Mouse (Mus musculus) forebrain, embryonic 11.5 days (tissue): ENCODE measurements around the gene Psmb10. TPM values are rescaled to one million over a fixed set of nuclear protein-coding genes. Genes with fewer than 3 reads are reported as not detected.
"Not testable (repeated sequence)": the region's sequence is repeated elsewhere in the genome, so short reads cannot be mapped to it uniquely, and the experiment has no call there.

Experiments used
- ATAC-seq: fragments of 200-750 bp; cut with Nextera tagmentation; replicated peaks from 2 replicates; pipeline ENCODE4 v1.8.0; 2017; ENCODE audit warnings: moderate TSS enrichment; ENCODE audit not compliant: low FRiP score
- DNase-seq: peaks from one replicate; pipeline ENCODE4 v3.0.0-alpha.2; 2017; ENCODE audit warnings: low spot score
- H3K27ac ChIP-seq: fragments of 300-500 bp; sonication (generic); 2 replicates; pipeline ENCODE4 v1.5.1; 2014; ENCODE audit warnings: low read depth, low read length
- H3K27me3 ChIP-seq: fragments of 300-500 bp; sonication (generic); 2 replicates; pipeline ENCODE4 v1.6.1; 2014; ENCODE audit warnings: mild to moderate bottlenecking, low read length, mixed read lengths; ENCODE audit not compliant: control insufficient read depth, insufficient read depth
- H3K36me3 ChIP-seq: fragments of 300-500 bp; sonication (generic); 2 replicates; pipeline ENCODE4 v1.6.1; 2014; ENCODE audit warnings: mild to moderate bottlenecking, low read length, moderate library complexity, mixed read lengths; ENCODE audit not compliant: control insufficient read depth, insufficient read depth
- H3K4me1 ChIP-seq: fragments of 300-500 bp; sonication (generic); replicated peaks from 2 replicates; pipeline ENCODE4 v1.6.1; 2014; ENCODE audit warnings: low read length, mixed read lengths; ENCODE audit not compliant: control insufficient read depth, insufficient read depth
- H3K4me2 ChIP-seq: fragments of 300-500 bp; sonication (generic); 2 replicates; pipeline ENCODE4 v1.6.1; 2014; ENCODE audit warnings: low read depth, mild to moderate bottlenecking, low read length, moderate library complexity, mixed read lengths; ENCODE audit not compliant: severe bottlenecking
- H3K4me3 ChIP-seq: fragments of 300-500 bp; sonication (generic); 2 replicates; pipeline ENCODE4 v1.5.1; 2014; ENCODE audit warnings: low read depth, low read length
- H3K9ac ChIP-seq: fragments of 300-500 bp; sonication (generic); 2 replicates; pipeline ENCODE4 v1.6.1; 2014; ENCODE audit warnings: low read length
- H3K9me3 ChIP-seq: fragments of 300-500 bp; sonication (generic); 2 replicates; pipeline ENCODE4 v1.6.1; 2016; ENCODE audit warnings: low read length, mixed read lengths; ENCODE audit not compliant: control insufficient read depth
- WGBS: fragments of 180-500 bp; shearing (Covaris S2); extraction: QIAGEN DNeasy Blood & Tissue Kit; methylation state at CpG from one replicate; pipeline ENCODE4 v1.1.7; 2014; 5-methylcytosine and 5-hydroxymethylcytosine counted together
- polyA plus RNA-seq: library from polyadenylated mRNA; unstranded; fragments of >200 nt; fragmentation: Nextera tagmentation; extraction: Ambion mirVana; gene quantifications from 2 replicates; pipeline ENCODE4 v1.2.1, GENCODE M21; 2014

Gene Psmb10
- 20.9 and 21.5 TPM in 2 replicates for polyA plus RNA-seq

DNA sequence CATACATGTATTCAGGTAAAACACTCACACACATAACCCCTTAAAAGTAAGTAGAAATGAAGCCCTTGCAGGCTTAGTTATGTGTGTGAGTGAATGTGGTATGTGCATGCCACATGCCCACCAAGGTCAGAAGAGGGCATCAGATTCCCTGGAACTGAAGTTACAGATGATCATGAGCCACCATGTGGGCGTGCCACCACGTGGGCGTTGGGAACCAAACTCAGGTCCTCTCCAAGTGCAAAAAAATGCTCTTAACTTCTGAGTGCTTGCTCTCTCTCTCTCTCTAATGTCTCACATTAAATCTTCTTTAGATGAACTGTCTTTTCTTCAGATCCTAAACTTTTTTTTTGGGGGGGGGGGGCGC lies at the start of gene Psmb10:
Gene Psmb10, minus strand, starts transcription at position 139 of the 364 bp plus-strand sequence.
- ATAC-seq: no peak
- H3K9ac ChIP-seq: peak within 1 kb of the TSS; percentile 84

DNA sequence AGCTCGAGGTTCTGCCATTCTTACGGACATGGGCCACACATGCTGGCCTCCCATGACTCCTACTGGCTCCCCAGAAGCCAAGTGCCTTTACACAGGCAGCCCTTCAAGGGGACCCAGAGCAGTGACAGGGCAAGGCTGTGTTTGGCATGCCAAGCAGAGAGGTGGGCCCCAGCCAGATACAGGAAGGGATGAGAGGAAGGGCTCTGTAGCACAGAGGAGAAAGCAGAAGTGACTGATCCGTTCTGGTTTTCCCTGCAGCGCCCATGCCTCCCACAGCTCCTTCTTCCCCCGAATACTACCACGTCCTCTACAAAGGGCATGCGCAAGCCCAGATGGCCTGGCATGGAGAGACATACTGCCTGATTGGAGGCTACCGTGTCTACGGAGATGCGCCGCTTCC lies 45.2 kb upstream of the Psmb10 start:
- DNase-seq, H3K4me1 ChIP-seq, H3K27me3 ChIP-seq, H3K4me3 ChIP-seq, H3K27ac ChIP-seq, ATAC-seq, H3K36me3 ChIP-seq, H3K4me2 ChIP-seq, H3K9me3 ChIP-seq, H3K9ac ChIP-seq: not testable (repeated sequence)
- 85% methylated on average over 11 of the region's 11 CpGs for WGBS

More for the DNA sequence above, at the start of gene Psmb10:
- Histone ChIP-seq H3K4me1 (peaks cover 6% of the 10 kb centered on the region; the same call in 1 of the 2 replicates), H3K4me2 (peak within 1 kb of the TSS; percentile 97), H3K27me3 (no peaks in the 10 kb centered on the region), H3K9me3 (no peaks in the 10 kb centered on the region), H3K36me3 (no peaks in the 10 kb centered on the region), H3K27ac (peak within 1 kb of the TSS; percentile 32; the same call in 1 of the 2 replicates), H3K4me3 (peak within 1 kb of the TSS; percentile 49)
- 42% methylated on average over 4 of the region's 4 CpGs for WGBS
- no peak for DNase-seq

DNA sequence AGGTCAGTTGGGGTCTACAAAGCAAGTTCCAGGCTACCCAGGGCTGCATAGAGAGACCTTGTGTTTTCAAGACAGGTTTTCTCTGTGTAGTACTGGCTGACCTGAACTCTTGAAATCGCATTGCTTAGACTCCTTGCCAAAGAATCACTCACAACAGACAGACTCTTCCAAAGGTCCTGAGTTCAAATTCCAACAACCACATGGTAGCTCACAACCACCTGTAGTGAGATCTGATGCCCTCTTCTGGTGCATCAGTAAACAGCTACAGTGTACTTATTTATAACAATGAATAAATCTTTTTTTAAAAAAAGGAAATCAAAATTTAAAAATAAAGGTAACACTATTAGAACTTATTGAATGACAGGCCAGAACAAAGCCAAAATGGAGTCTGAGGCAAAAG lies 42.9 kb upstream of the Psmb10 start:
- WGBS: 97% methylated on average over 1 of the region's 1 CpGs
- DNase-seq (no peak), ATAC-seq (no peak)
- Histone ChIP-seq H3K4me1 (no peaks in the 10 kb centered on the region), H3K4me3 (no peak overlapping the region), H3K4me2 (no peak overlapping the region), H3K36me3 (no peaks in the 10 kb centered on the region), H3K27me3 (no peaks in the 10 kb centered on the region), H3K9me3 (no peaks in the 10 kb centered on the region), H3K27ac (no peak overlapping the region), H3K9ac (no peak overlapping the region)

DNA sequence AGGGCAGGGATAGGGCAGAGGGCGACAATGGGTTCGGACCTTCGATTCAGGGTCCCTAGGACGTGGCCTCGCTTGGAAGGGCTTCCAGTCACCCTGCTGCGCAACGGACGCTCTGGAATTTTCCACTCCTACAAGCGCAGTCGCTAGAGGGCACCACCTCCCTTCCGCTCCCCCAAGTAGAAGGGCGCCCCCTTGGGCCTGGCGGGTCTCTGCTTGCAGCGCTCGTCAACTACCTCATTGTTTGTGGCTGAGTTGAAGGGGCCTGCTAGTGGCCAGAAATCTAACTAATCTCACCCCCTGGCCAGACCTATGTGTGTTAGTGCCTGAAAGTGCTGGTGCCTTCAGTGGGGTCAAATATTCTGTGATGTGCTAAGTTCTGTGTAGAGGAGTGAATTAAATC lies 41.1 kb upstream of the Psmb10 start, which contains the start of gene Dpep3:
Gene Dpep3, minus strand, starts transcription at position 105 of the 400 bp plus-strand sequence.
- no peak within 1 kb of the TSS for H3K4me2 ChIP-seq
- no peak within 1 kb of the TSS for H3K4me3 ChIP-seq
- no peak for DNase-seq
- 91% methylated on average over 15 of the region's 15 CpGs for WGBS
- no peaks in the 10 kb centered on the region for H3K4me1 ChIP-seq
- no peaks in the 10 kb centered on the region for H3K36me3 ChIP-seq
- no peak for ATAC-seq
- no peak within 1 kb of the TSS for H3K9ac ChIP-seq
- H3K27ac ChIP-seq: no peak within 1 kb of the TSS
- no peaks in the 10 kb centered on the region for H3K9me3 ChIP-seq
- no peaks in the 10 kb centered on the region for H3K27me3 ChIP-seq

DNA sequence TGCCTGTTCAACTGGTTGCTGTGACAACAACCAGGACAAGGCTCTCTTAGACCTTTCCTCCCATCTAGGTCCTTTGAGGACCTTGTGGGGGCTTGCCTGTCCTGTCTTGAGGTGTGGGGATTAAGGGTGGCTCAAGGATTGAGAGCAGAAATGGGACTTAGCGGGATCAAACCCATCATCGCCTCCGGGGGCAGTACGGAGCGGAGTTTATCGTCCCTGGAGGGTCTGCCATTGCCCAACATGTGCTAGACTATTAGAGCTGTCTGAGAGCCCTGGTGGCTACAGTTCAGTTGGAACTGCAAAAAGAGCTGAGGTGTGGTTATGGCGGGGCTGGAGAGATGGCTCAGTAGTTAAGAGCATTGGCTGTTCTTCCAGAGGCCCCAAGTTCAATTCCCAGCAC lies 37.1 kb upstream of the Psmb10 start:
- Histone ChIP-seq H3K4me3 (no peak overlapping the region), H3K27ac (no peak overlapping the region), H3K9me3 (no peaks in the 10 kb centered on the region), H3K9ac (no peak overlapping the region), H3K36me3 (no peaks in the 10 kb centered on the region), H3K4me2 (no peak overlapping the region), H3K27me3 (no peaks in the 10 kb centered on the region), H3K4me1 (no peaks in the 10 kb centered on the region)
- WGBS: 61% methylated on average over 7 of the region's 7 CpGs
- no peak for ATAC-seq
- no peak for DNase-seq

DNA sequence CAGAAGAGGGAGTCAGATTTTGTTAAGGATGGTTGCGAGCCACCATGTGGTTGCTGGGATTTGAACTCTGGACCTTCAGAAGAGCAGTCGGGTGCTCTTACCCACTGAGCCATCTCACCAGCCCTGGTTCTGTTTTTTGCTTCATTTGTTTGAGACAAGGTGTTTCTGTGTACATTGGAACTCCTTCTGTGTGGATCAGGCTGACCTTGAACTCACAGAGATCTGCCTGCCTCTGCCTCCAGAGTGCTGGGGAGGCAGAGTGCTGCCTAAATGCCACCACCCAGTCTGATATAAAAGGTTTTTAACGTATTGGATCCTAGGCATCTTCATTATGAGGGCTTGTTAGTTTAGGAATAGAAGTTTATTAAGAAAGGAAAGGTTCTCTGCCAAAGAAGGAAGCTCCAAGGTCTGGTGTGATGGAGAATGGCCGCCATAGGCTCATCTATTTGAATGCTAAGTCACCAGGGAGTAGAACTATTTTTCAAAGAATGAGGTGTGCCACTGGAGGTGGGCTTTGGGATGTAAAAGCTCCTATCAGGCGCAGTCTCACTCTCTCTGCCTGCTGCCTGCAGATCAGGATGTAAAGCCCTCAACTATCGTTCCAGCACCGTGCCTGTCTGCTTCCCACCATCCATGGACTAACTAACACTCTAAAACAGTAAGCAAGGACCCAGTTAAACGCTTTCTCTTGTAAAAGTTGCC lies 32.9 kb upstream of the Psmb10 start:
- no peak for ATAC-seq
- Histone ChIP-seq H3K27ac (no peak overlapping the region), H3K4me2 (no peak overlapping the region), H3K9ac (no peak overlapping the region), H3K27me3 (peaks cover 7% of the 10 kb centered on the region), H3K4me1 (0 out of 2 replicates have a peak, but pooled peaks cover 2% of the 10 kb centered on the region), H3K36me3 (no peaks in the 10 kb centered on the region), H3K4me3 (no peak overlapping the region), H3K9me3 (no peaks in the 10 kb centered on the region)
- WGBS: 79% methylated on average over 8 of the region's 8 CpGs
- DNase-seq: no peak

DNA sequence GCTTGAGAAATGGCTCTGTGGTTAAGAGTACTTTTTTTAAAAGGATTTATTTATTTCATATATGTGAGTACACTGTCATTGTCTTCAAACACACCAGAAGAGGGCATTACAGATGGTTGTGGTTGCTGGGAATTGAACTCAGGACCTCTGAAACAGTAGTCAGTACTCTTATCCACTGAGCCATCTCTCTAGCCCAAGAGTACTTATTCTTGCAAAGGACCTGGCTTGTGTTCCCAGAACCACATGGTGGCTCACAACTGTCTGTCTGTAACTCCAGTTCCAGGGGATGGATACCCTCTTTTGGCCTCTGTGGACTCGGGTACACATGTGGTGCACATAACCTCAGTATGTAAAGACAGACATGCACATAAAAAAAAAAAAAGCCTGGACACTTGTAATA lies 31.1 kb upstream of the Psmb10 start:
- no peak for DNase-seq
- WGBS: 86% methylated on average over 1 of the region's 1 CpGs
- Histone ChIP-seq H3K9me3 (no peaks in the 10 kb centered on the region), H3K4me3 (no peak overlapping the region), H3K36me3 (no peaks in the 10 kb centered on the region), H3K27me3 (peaks cover 19% of the 10 kb centered on the region), H3K27ac (no peak overlapping the region), H3K4me2 (no peak overlapping the region), H3K9ac (no peak overlapping the region), H3K4me1 (0 out of 2 replicates have a peak, but pooled peaks cover 6% of the 10 kb centered on the region)
- no peak for ATAC-seq

DNA sequence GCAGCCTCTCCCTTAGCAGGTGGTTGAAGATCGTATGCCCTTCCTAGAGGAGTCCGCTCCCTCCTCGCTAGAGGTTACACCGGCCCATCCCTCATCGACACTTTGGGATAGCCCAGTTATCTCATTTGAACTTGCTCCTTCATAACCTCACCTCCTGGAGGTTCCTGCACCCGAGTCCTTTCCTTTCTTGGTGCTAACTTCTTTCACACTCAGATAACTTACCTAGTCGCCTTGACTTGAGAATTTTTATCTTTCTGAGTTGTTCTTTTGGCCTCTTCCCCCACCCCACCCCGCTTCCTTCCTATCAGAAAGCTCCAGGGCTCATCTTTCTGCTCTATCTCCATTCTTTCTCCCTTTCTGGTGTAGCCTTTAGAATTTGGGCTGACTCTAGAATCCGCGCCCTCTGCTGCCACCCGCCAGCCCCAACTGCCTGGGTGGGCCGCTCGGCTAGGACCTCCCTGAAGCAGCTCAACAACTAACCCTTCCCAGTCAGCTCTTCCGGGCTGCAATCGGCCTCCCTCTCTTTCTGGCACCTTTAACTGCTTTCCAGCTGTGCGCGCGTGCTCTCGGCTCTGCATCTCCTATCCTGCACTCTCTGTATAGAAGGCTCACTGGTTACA lies 28.6 kb upstream of the Psmb10 start:
- H3K27me3 ChIP-seq: peaks cover 19% of the 10 kb centered on the region
- H3K4me1 ChIP-seq: 0 out of 2 replicates have a peak, but pooled peaks cover 6% of the 10 kb centered on the region
- 9% methylated on average over 19 of the region's 19 CpGs for WGBS
- ATAC-seq (no peak), DNase-seq (peak; percentile 60)
- H3K4me2 ChIP-seq: peak overlapping the region; percentile 82; the same call in 1 of the 2 replicates
- H3K9ac ChIP-seq: no peak overlapping the region
- no peaks in the 10 kb centered on the region for H3K36me3 ChIP-seq
- H3K27ac ChIP-seq: no peak overlapping the region
- H3K4me3 ChIP-seq: no peak overlapping the region
- no peaks in the 10 kb centered on the region for H3K9me3 ChIP-seq
